Mouse (Mus musculus) liver, embryonic 14.5 days (tissue): ENCODE results near the gene Sostdc1.

Experiments
- CTCF ChIP-seq: IDR thresholded peaks from 2 replicates; pipeline ENCODE4 v1.5.1; 2016; ENCODE audit warnings: antibody characterized with exemption, low read depth, control low read depth
- EP300 ChIP-seq: IDR thresholded peaks from 2 replicates; pipeline ENCODE4 v1.6.1; 2016; ENCODE audit warnings: antibody characterized with exemption, low read depth

DNA sequence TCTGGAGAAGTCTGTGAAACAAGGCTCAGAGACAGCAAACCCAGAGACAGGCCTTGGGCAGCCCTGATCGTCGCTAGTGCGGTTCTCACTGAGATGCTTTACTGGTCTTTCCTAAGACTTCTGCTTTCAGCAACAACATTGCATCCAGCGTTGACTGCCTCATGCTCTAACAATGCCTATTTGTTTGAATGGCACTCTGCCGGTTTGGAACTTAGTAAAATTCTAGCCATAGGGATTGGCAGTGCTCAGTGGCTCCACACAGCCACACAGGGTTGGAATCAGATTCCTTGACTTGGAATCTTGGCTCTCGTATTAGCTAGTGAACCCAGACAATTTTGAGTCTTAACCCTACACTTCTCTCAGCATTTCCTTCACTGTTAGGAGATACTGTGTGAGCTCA, 22.6 kb upstream of the Sostdc1 start:
- TF ChIP-seq CTCF (no peak), EP300 (no peak)
